8 mouse cellular contexts compared by ENCODE assay signal in the genomic region with DNA sequence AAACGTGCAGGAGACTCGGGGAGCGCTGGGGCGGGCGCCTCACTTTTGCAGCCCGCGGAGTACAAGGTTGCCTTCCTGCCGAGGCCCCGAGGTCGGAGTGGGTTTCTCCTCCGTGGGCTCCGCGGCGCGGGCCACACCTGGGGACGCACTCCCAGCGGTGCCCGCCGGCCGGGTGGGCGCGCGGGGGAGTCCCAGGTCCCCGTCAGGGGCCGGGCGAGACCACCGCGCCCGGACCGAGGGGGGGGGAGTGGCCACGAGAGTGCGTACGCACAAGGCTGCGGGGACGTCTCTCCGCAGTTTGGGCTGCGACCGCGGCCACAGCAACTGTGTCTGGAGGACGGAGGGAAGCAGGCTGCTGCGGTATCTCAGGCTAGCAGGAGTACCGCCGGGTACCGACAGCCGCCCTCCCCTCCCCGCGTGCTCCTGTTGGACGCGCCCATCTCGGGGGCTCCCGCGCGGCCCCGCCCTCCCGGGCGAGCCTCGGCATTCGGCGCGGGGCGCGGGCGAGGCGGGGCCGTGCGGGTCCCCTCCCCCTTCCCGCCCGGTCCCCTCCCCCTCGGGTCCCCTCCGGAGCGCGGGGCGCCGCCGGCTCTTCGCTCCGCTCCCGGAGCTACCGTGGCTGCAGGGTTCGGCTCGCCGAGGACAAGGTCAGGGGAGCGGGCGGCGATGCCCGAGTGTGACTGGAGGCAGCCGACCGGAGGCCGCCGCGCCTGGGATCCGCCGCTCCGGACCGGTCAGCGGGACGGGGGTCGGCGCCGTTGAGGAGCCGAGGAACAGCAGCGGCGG. TPM values are rescaled to one million over a fixed set of nuclear protein-coding genes. Genes with fewer than 3 reads are reported as not detected.
DNase-seq lines count a peak whose midpoint lies in the region; ATAC-seq and TF ChIP-seq lines count a peak whose summit lies in the region.

A gene (plus strand): TSS at position 559 of the 786 bp plus-strand sequence.

- no peaks in the 10 kb centered on the region for H3K4me1 ChIP-seq in bone marrow, adult 2 months (ENCODE audit: control insufficient read depth, insufficient read depth, low read length)
- H3K4me1 ChIP-seq in embryonic facial prominence, embryonic 15.5 days: peaks cover 34% of the 10 kb centered on the region; the same call in 1 of the 2 replicates
- H3K4me1 ChIP-seq in kidney, embryonic 14.5 days (ENCODE audit: control insufficient read depth, insufficient read depth, low read length): no peaks in the 10 kb centered on the region
- peaks cover 3% of the 10 kb centered on the region for H3K4me1 ChIP-seq in liver, adult 2 months (ENCODE audit: control insufficient read depth, insufficient read depth, low read length)

- DNase-seq in B cell, adult 2 months: peak; percentile 84 to 86
- peak; percentile 84 to 88 for DNase-seq in heart, adult 9 months (ENCODE audit: low spot score in 2 of 2)
- peak; percentile 57 for DNase-seq in liver, adult 2 months (ENCODE audit: extremely low read depth, low read depth, low spot score)
- DNase-seq in spleen, postnatal 36 days (ENCODE audit: low spot score in 2 of 2): peak; percentile 82 to 83

- peak; percentile 91 for ATAC-seq in embryonic facial prominence, embryonic 15.5 days (ENCODE audit: insufficient number of reproducible peaks, low FRiP score, low TSS enrichment, low read depth)
- peak; percentile 95 for ATAC-seq in kidney, embryonic 14.5 days (ENCODE audit: low FRiP score, low TSS enrichment)
- peak; percentile 29; the same call in 1 of the 2 replicates for ATAC-seq in monocyte, adult 5-6 weeks (replicated peaks; ENCODE audit: insufficient number of reproducible peaks, low FRiP score, low TSS enrichment, poor library complexity, severe bottlenecking)

- peaks cover 12% of the 10 kb centered on the region for H3K79me2 ChIP-seq in liver, adult 2 months (ENCODE audit: control insufficient read depth, insufficient read depth, low read length)

- H3K4me2 ChIP-seq in embryonic facial prominence, embryonic 15.5 days (replicated peaks): peak within 1 kb of the TSS; percentile 96
- H3K4me2 ChIP-seq in kidney, embryonic 14.5 days (replicated peaks; ENCODE audit: low read depth, low read length): peak within 1 kb of the TSS; percentile 98

- H3K27me3 ChIP-seq in embryonic facial prominence, embryonic 15.5 days: no peaks in the 10 kb centered on the region
- H3K27me3 ChIP-seq in kidney, embryonic 14.5 days (ENCODE audit: control insufficient read depth, insufficient read depth, low read length): no peaks in the 10 kb centered on the region
- H3K27me3 ChIP-seq in liver, adult 2 months (ENCODE audit: control insufficient read depth, insufficient read depth, low read length): no peaks in the 10 kb centered on the region

- peak within 1 kb of the TSS; percentile 83 for H3K9ac ChIP-seq in embryonic facial prominence, embryonic 15.5 days
- H3K9ac ChIP-seq in kidney, embryonic 14.5 days (ENCODE audit: low read depth, low read length): peak within 1 kb of the TSS; percentile 95
- H3K9ac ChIP-seq in liver, adult 2 months (ENCODE audit: low read depth, low read length): peak within 1 kb of the TSS; percentile 97

- peak within 1 kb of the TSS; percentile 99 for H3K27ac ChIP-seq in bone marrow, adult 2 months (ENCODE audit: control insufficient read depth, insufficient read depth, low read depth, low read length, poor library complexity)
- H3K27ac ChIP-seq in embryonic facial prominence, embryonic 15.5 days (replicated peaks): peak within 1 kb of the TSS; percentile 99
- H3K27ac ChIP-seq in kidney, embryonic 14.5 days (ENCODE audit: low read depth, low read length): peak within 1 kb of the TSS; percentile 96
- H3K27ac ChIP-seq in liver, adult 2 months (replicated peaks; ENCODE audit: insufficient read depth, low read depth, low read length): peak within 1 kb of the TSS; percentile 90

- H3K9me3 ChIP-seq in embryonic facial prominence, embryonic 15.5 days (replicated peaks): no peaks in the 10 kb centered on the region
- H3K9me3 ChIP-seq in kidney, embryonic 14.5 days (ENCODE audit: control insufficient read depth, low read length): no peaks in the 10 kb centered on the region

- under 1% methylated on average over 102 of the region's 103 CpGs for WGBS in bone marrow, adult 2 months
- WGBS in embryonic facial prominence, embryonic 15.5 days: under 1% methylated on average over 76 of the region's 103 CpGs
- WGBS in kidney, embryonic 14.5 days: under 1% methylated on average over 76 of the region's 103 CpGs
- WGBS in liver, adult 2 months: under 1% methylated on average over 76 of the region's 103 CpGs

- peak within 1 kb of the TSS; percentile 95 for H3K4me3 ChIP-seq in bone marrow, adult 2 months (replicated peaks; ENCODE audit: control insufficient read depth, low read depth, low read length)
- H3K4me3 ChIP-seq in embryonic facial prominence, embryonic 15.5 days (replicated peaks): peak within 1 kb of the TSS; percentile 96
- H3K4me3 ChIP-seq in kidney, embryonic 14.5 days (ENCODE audit: low read length): peak within 1 kb of the TSS; percentile 91
- H3K4me3 ChIP-seq in liver, adult 2 months (ENCODE audit: insufficient read depth, low read depth, low read length): peak within 1 kb of the TSS; percentile 89

- peak; percentile 45; the same call in 1 of the 2 replicates for TF ChIP-seq POLR2A in bone marrow, adult 2 months (IDR thresholded peaks at IDR 0.05; ENCODE audit: borderline replicate concordance, control insufficient read depth, low read depth, low read length)
- peak; percentile 84; the same call in 1 of the 2 replicates for TF ChIP-seq POLR2A in liver, adult 2 months (IDR thresholded peaks at IDR 0.05; ENCODE audit: extremely low read depth, insufficient read depth, low read length)

- TF ChIP-seq CTCF in bone marrow, adult 2 months (IDR thresholded peaks at IDR 0.05; ENCODE audit: control insufficient read depth, insufficient read depth, low read length): no peak
- TF ChIP-seq CTCF in liver, adult 2 months (IDR thresholded peaks at IDR 0.05; ENCODE audit: low read depth, low read length): no peak

- no peaks in the 10 kb centered on the region for H3K36me3 ChIP-seq in embryonic facial prominence, embryonic 15.5 days
- H3K36me3 ChIP-seq in kidney, embryonic 14.5 days (ENCODE audit: control insufficient read depth, insufficient read depth, low read length): no peaks in the 10 kb centered on the region
- no peaks in the 10 kb centered on the region for H3K36me3 ChIP-seq in liver, adult 2 months (ENCODE audit: control insufficient read depth, insufficient read depth, low read length)

RNA-seq across cellular contexts. Expression of the gene that starts here (rescaled TPM):
- 1.4 and 4.2 TPM in 2 replicates for polyA plus RNA-seq in bone marrow, adult 2 months (2011; ENCODE audit: insufficient read depth, insufficient read length, low replicate concordance, missing spikeins)
- 7.1 and 8.0 TPM in 2 replicates for polyA plus RNA-seq in embryonic facial prominence, embryonic 15.5 days (2015; fragmentation: Nextera tagmentation; extraction: Ambion mirVana)
- 8.0 and 10.5 TPM in 2 replicates for polyA plus RNA-seq in kidney, embryonic 14.5 days (2014; fragmentation: Nextera tagmentation; extraction: Ambion mirVana)
- 25.4 TPM in 2 replicates for total RNA-seq in liver, adult 2 months (2014; rRNA removed)
- 4.8 and 5.2 TPM in 2 replicates for polyA plus RNA-seq in liver, adult 2 months (2012; rRNA removed)
- total RNA-seq in monocyte, adult 5-6 weeks (2017): 1.0 to 3.8 TPM (median 1.6 TPM) in 3 replicates

Comparison
In these comparisons a context has a peak if more than half of its experiments do, and no peak if none do; other contexts are left out.
1. Peak in every context shown above with its lines: DNase-seq, ATAC-seq, H3K4me3 ChIP-seq and H3K27ac ChIP-seq.
2. ATAC-seq: peak in every context shown above with its lines; median percentile 95 in kidney, embryonic 14.5 days; 91 in embryonic facial prominence, embryonic 15.5 days; 29 in monocyte, adult 5-6 weeks.